Mouse (Mus musculus) G1E (cell line): ENCODE data around the gene Ibsp.

Experiments used
- CTCF ChIP-seq: IDR thresholded peaks from 2 replicates; pipeline ENCODE4 v1.5.1; 2012; ENCODE audit warnings: low read depth, low read length, inconsistent platforms, mixed read lengths
- GATA1 ChIP-seq: IDR thresholded peaks from 2 replicates; pipeline ENCODE4 v1.6.1; 2012; ENCODE audit warnings: borderline replicate concordance, low read length, inconsistent platforms, mixed read lengths
- POLR2AphosphoS5 ChIP-seq: IDR thresholded peaks from 2 replicates; pipeline ENCODE4 v1.6.1; 2012; ENCODE audit warnings: low read depth, low read length, inconsistent platforms; ENCODE audit not compliant: insufficient replicate concordance
- TAL1 ChIP-seq: conservative IDR thresholded peaks from 2 replicates; pipeline ENCODE4 v1.6.1; 2012; ENCODE audit warnings: low read depth, low read length, inconsistent platforms, mixed read lengths

DNA sequence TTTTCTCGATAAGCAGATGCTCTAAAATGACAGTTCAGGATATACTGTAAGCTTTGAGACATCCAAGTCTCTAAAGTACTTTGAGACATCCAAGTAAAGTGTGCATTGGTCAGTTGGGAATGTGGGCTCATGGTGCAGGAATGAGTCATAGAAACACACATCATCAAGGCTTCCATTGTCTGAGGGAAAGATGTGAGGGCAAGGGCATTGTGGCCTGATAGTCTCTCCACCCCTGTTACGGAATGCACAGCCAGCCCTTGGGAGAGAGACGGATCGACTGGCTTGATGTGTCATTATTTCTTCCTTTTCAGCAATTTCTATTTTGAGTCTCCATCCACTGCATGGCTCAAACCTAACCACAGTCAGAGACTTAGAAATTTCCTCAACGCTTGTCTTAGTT is 47.2 kb upstream of the Ibsp start:
- no peak for TF ChIP-seq CTCF
- TF ChIP-seq GATA1: no peak
- no peak for TF ChIP-seq TAL1
- no peak for TF ChIP-seq POLR2AphosphoS5
